Mouse (Mus musculus) CD4-positive naive resting alpha-beta T cell, adult 57 days (primary cell): ENCODE data around the gene Sema3b. TPM values are rescaled to one million over a fixed set of nuclear protein-coding genes. Genes with fewer than 3 reads are reported as not detected.

Experiments
- total RNA-seq: library from RNA; stranded (reverse); gene quantifications from one replicate; pipeline ENCODE4 v1.2.4, GENCODE M21; 2023

Sema3b gene
- total RNA-seq, result 0.83 TPM

DNA sequence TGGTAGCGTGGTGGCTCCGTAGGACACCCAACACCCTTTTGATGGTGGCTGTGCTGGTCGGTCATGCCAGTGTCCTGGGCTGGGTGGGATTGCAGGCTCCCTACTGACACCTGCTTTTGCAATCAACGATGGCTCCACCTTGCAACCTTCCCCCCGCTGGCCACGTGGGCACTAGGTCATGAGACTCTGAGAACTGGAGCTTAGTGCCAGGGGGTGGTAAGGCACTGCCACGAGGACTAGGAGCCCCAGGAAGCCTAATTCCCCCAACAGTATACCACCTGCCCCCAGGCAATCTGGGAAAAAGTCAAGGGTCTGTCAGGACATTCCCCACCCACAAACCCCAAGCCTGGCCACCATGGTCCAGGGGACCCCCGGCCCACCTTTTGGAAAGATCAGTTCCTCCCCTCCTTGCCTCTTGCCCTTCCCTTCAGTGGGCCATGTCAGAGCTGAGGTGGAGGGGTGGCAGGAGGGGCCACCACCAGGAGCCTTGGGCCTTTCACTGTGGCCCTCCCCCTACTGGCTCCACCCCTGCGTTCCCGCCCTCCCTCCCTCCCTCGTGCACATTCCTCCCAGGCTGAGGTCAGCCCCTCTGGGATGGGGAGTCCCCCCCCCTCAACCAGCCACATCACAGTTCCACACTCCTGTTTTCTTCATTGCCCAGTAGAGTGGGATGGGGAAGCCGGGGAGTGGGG, at the start of gene Sema3b:
Gene Sema3b, minus strand, starts transcription at position 489 of the 692 bp plus-strand sequence.

DNA sequence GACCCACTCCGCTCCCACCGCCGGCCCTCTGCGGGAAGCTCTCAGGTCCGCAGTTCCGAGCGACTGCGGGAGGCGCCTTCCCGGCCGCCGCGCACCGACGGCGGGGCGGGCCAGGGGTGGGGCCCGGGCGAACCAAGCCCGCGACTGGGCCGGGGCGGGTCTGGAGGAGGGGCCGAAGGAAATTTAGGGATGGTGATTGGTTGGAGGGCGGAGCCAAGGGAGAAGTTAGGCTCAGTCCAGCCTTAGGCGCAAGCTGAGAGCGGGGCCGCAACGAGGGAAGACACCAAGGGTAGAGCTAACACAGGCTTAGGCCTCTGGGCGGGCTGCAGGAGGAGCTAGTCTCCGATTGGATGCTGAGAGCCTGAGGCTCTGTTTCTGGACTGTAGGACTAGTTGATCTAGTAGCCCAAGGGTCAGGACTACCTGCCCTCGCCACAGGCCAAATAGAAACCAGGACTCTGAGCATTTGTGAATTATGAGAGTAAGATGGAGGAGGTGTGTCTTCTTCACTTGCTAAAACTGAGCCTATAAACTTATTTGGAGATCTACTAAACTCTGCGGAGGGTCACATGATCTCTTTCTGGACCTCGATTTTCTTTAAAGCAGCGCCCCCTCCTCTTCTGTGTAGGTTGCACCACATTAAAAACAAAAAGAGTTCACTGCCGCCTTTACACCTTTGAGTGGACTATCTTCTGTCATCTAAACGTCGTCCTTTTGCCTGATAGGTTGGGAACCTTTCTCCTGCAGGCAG, 26.4 kb upstream of the Sema3b start, which contains the start of gene Gnai2:
Gene Gnai2, minus strand, starts transcription at position 89 of the 750 bp plus-strand sequence.

DNA sequence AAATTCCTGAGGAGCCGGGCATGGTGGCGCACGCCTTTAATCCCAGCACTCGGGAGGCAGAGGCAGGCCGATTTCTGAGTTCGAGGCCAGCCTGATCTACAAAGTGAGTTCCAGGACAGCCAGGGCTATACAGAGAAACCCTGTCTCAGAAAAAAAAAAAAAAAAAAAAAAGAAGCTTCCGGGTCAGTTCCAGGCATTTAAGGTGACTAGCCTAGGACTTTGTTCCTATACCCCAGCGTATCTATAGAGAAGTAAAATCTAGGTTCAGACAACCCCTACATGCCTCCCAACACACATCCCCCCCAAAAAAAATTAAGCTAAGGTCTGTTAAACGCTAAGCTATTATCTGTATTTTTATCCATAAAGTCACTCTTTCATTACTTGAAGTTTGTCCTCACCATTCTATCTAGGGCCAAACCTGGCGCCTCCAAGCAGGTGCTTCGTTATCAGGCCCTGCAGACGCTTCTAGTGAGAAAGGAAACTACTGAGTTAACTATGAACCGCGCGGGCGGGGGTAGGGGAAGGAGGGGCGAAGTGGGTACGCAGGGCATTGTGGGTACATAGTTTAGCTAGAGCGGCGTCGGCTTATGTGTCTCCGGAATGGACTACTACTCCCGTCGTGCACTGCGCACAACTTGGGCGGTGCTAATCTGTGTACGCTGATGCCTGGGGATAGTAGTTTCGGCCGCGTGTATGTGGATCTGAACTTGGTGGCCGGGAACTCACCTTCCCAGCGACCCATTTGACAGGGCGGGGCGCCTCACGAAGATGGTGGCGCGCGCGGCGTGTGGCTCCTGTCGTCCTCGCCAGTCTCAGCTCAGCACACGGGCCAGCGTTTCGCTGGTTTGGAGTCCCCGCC, 21.8 kb downstream of the Sema3b start, which contains the start of gene Ifrd2:
Gene Ifrd2, plus strand, starts transcription at position 669 of the 859 bp plus-strand sequence.

DNA sequence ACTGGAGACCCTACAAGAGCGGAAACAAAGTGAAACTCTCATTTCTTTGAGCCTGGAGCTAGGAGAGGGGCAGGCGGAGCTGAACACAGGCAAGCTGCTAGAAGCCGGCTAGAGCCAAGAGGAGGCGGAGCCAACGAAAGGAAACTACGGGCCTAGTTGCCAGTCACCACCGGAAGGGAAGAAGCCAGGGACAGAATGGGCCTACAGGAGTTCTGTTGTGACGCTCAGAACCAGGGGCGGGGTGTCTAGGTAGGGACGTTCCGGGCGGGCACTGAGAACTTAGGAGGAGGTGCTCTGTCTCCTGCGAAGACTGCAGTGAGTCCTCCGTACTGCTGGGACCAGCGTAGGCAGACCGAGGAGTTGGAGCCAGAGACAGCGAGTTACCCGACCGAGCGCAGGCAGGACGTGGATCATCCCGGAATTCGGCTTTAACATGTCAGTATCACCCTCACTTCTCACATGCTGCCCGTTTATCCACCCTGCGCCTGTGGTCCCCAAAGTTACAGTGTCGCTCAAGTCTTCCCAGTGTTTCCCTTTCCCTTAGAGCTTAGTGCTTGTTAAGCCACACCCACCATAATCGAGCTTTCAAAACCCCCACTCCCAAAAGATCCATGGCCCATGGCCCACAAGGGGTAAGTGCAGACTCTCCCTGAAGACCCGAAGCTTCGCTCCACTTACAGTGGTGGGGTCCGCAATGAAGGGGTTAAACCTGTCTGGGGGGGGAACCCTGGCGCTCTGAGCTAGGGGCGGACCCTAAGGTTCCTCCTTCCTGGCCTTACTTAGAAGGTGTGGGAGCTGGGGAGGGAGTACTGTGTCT, 28.3 kb downstream of the Sema3b start, which contains the start of gene Hyal3:
Gene Hyal3, plus strand, starts transcription at position 318 of the 817 bp plus-strand sequence.

DNA sequence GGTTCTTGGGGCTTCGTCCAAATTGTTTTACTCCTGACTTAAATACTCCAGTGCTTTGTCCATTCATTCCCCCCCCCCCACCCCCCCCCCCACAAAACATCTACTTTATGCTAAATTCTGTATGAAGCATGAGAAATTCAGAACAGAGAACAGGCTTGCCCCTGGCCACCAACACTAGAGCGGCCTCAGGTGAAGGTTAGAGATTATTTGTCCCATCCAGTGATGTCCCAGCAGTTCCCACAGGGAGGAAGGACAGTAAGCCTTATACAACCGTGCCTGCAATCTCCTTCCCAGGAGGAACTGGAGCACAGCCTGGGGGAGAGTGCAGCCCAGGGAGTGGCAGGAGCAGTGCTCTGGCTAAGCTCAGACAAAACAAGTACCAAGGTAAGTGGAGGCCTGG, 30.4 kb downstream of the Sema3b start, which contains the start of gene Naa80:
Gene Naa80, plus strand, starts transcription at position 301 of the 400 bp plus-strand sequence.

DNA sequence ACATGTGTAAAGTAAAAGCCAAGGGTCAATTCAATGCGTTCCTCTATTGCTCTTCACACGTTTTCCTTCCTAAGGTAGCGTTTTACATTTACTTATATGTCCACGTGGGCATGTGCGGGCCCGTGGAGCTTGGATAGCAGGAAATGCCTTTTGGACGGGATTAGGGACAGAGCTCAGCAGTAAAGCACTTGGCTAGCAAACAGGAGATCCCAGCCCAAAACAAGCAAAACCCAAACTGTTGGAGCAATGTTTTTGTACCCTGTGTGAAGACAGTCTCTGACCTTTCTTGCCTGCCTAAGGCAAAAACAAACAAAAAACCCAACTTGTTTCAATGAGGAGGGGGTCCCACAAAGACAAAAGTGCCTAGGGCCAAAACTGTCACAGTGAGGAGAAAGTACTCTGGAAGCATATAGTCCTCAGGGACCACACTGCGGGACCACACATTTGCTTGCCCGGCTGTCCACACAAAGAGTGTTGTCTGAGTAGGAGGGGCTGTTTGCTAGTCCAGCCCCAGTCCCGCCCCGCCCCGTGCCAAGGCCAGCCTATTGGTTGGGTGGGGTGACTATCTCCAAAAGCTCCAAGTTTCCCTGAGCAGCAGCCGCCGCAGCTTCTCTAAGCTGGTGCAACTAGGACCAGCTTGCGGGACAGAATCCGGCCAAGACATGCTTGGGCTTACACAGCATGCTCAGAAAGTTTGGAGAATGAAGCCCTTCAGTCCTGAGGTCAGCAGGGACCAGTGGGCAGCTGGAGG, 32.5 kb downstream of the Sema3b start, which contains the start of gene Hyal1:
Gene Hyal1, plus strand, starts transcription at position 571 of the 751 bp plus-strand sequence.

DNA sequence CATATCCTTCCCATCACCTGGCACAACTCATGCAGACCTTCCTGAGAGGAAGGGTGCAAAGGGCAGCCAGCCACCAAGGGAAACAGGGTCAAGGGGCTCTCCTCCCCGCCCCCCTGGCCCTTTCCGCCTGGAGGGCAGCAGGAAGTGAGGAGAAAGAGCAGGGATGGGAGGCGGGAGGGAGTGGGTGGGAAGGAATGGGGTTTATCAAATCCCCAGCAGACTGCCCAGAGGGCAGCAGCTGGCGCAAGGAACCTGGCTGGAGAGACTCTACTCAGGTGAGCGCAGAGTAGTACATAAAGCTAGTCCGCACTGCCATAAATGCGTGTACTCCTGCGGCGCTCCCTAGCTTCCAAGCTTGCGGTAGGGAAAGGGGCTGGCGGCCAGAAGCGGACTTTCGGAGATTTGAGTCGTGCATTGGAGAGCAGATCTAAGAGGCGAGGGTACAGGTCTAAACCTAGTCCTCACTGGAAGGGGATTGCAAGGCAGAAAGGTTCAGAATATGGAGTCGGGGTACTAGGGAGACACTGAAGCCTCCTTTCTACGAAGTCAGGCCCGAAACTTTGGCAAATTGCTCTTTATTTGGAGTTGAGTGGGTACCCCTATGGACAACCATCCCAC, 41.2 kb downstream of the Sema3b start, which contains the start of gene Hyal2:
Gene Hyal2, plus strand, starts transcription at position 244 of the 618 bp plus-strand sequence.

DNA sequence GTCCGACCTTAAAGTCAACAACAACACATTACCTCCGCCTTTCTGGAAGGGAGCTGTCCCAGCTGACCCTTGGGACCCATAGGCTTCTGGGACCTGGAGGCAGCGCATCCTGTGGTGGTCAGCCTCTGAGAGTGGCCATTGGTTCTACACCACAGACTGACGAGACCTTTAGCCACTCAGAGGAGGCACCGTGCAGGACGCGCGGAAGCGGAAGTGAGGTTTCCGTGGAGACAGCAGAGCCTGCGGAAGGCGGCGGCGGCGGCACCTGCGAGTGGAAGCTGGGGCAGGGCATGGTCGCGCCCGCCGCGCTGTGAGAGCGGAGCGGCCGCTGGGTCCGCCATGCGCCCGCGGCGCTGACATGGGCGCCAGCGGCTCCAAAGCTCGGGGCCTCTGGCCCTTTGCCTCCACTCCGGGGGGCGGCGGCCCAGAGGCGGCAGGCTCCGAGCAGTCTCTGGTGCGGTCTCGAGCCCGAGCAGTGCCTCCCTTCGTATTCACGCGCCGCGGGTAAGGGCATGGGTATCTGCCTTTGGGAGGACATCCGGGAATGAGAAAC, 45.9 kb downstream of the Sema3b start, which contains the start of gene Tusc2:
Gene Tusc2, plus strand, starts transcription at position 227 of the 553 bp plus-strand sequence.

DNA sequence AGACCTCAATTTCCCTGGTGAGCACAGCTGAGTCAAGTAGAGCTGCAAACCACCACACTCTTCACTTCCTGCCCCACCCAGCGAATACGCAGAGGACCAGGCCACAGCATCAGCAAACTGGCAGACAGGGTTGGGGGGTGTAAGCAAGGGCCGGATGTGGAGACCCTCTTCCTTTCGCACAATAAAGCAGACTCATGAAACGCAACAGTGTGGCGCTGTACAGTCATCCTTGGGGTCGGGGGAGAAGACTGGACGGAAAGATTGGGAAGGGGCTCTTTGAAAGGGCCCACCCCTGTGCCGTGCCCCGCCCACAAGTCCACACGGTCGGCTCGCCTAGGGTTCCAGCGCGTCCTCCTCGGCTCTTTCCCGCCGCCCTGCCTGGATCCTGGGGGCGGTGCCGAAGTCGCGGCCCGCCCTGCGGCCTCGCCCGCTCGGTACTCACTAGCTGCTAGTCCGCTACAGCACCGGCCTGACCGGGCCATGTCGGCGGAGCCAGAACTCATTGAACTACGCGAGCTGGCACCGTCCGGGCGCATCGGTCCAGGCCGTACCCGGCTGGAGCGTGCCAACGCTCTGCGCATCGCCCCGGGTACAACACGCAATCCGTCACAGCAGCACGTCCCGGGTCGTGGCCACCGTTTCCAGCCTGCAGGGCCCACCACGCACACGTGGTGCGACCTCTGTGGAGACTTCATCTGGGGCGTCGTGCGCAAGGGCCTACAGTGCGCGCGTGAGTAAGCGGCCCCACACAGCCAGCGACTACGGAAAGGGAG, 57.7 kb downstream of the Sema3b start, which contains the start of gene Rassf1:
Gene Rassf1, plus strand, starts transcription at position 439 of the 773 bp plus-strand sequence.

Other genes starting within 250 kb of the Sema3b start
- gene Cacna2d2, start 209.6 kb downstream of the Sema3b start, total RNA-seq, result 3.4 TPM
- 28.2 TPM for gene Tmem115, start 75.3 kb downstream of the Sema3b start, total RNA-seq
- gene Cyb561d2, start 67.0 kb downstream of the Sema3b start, total RNA-seq, result 14.7 TPM
- 28.5 TPM for gene Nprl2, start 67.0 kb downstream of the Sema3b start, total RNA-seq
- 0.86 TPM for gene Zmynd10, start 61.9 kb downstream of the Sema3b start, total RNA-seq
- gene Rassf1, start 57.7 kb downstream of the Sema3b start, total RNA-seq, result 76.0 TPM
- 16.4 TPM for gene Tusc2, start 46.0 kb downstream of the Sema3b start, total RNA-seq
- 2.3 TPM for gene Hyal2, start 41.3 kb downstream of the Sema3b start, total RNA-seq
- gene Hyal1, start 32.3 kb downstream of the Sema3b start, total RNA-seq, result 2.0 TPM
- gene Naa80, start 30.3 kb downstream of the Sema3b start, total RNA-seq, result 9.3 TPM
- 1.7 TPM for gene Hyal3, start 28.4 kb downstream of the Sema3b start, total RNA-seq
- gene Ifrd2, start 21.6 kb downstream of the Sema3b start, total RNA-seq, result 42.1 TPM
- gene Gnai2, start 26.1 kb upstream of the Sema3b start, total RNA-seq, result 494 TPM
- gene Slc38a3, start 60.3 kb upstream of the Sema3b start, total RNA-seq, result not detected
- 1.4 TPM for gene Gnat1, start 70.5 kb upstream of the Sema3b start, total RNA-seq
- gene Sema3f, start 101.2 kb upstream of the Sema3b start, total RNA-seq, result 2.0 TPM
- 262 TPM for gene Rbm5, start 161.8 kb upstream of the Sema3b start, total RNA-seq